Mouse (Mus musculus) lung, postnatal 0 days (tissue): ENCODE results near the gene Gm20388.

Source experiments
- CTCF ChIP-seq: IDR thresholded peaks from 2 replicates; pipeline ENCODE4 v1.5.1; 2016; ENCODE audit warnings: antibody characterized with exemption, mild to moderate bottlenecking
- EP300 ChIP-seq: IDR thresholded peaks from 2 replicates; pipeline ENCODE4 v1.6.1; 2016; ENCODE audit warnings: antibody characterized with exemption, mild to moderate bottlenecking, control low read depth

GRCm38 (mm10) chr8:120705163-120705562 is 794.5 kb downstream of the Gm20388 start:
- TF ChIP-seq CTCF (no peak), EP300 (no peak)
